Mouse (Mus musculus) right cerebral cortex, postnatal 36 days (tissue): Measurements from ENCODE around the gene Odf3b.

Experiments
- DNase-seq, 2 experiments: peaks; one replicate each; pipeline ENCODE4 v3.0.0; 2022; ENCODE audit warnings: low spot score in 2 of 2, mixed read lengths in 1 of 2

The Odf3b gene

DNA sequence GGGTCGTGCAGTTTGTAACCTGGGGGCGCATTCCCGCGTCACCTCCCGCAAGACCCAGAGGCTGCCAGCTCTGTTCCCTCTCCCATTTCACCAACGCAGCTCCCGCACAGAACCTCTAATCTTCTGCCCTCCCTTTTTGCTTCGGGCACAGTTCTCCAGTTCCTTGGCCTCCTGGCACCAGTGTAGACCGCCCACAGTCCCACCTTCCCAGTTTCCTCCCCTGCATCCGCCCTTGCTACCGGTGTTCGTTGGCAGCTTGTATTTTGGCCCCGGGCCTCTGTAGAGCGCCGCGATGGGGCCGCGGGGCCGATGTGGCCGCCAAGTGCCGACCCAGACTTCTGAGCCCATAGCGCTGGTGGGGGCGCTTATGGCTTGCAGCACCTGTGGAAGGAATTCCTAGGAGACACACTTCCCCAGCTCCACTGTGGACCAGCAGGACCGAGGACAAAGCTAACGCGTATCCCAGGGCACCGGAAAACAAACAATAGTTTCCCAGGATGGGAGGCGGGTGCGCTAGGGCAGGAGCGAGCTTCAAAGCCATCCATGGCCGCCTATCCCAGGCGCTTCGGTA is at the start of gene Odf3b:
Gene Odf3b, minus strand, starts transcription at position 452 of the 571 bp plus-strand sequence.
- DNase-seq, result no peak

DNA sequence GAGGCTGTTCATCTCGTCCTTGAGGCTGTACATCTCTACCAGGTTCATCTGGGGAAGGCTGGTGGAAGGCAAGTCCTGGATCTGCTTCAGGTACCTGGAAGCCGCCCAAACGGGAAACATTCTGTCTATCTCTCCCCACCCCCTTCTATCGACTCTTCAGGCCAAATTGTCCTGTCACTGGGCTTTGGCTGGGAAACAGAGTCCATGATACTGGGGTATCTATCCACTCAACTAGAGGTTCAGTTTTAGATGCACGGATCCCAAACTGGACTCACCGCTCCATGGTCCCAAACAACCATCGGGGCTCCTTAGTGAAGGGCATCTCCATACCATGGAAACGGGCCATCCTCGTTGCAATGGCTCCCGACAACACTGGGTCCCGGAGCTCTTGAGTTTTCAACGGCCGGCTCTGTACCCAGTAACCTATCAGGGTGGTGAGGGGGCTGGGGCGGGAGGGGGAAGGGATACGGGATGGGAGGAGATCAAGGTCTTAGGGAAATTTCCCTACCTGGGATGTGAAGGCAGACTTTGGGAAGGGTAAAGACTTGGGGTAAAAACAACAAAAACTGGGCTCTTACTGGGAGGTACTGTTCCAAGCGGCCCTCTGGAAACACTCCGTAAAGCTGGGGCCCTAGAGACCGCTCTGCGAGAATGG is 49.2 kb upstream of the Odf3b start:
- no peak for DNase-seq

- no peak for DNase-seq
Measured at GRCm38 (mm10) chr15:89426716-89427115, 47.6 kb upstream of the Odf3b start.

DNA sequence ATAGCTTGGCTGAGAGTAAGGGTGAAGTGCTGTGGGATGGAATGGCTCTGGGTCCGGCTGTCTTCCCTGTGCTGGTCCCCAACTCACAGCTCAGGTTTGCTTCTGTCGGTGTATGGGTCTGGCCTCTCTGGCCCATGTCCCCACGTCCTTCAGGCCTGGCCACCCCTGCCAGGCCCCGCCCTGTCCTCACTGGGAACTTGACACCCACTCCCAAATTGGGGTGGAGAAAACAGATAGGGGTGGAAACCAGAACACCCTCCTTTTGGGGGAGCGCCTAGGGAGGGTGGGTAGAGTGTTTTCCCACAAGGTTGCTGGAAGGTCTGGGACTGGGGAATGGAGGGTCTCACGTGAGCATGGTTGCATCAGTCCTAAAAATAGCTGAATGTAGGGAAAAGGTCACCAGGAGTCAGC is 46.6 kb upstream of the Odf3b start, which contains the start of gene Cpt1b:
Gene Cpt1b, minus strand, starts transcription at position 153 of the 411 bp plus-strand sequence.
- DNase-seq, result no peak

GRCm38 (mm10) chr15:89424621-89425020 is 45.5 kb upstream of the Odf3b start:
- DNase-seq, result no peak

DNA sequence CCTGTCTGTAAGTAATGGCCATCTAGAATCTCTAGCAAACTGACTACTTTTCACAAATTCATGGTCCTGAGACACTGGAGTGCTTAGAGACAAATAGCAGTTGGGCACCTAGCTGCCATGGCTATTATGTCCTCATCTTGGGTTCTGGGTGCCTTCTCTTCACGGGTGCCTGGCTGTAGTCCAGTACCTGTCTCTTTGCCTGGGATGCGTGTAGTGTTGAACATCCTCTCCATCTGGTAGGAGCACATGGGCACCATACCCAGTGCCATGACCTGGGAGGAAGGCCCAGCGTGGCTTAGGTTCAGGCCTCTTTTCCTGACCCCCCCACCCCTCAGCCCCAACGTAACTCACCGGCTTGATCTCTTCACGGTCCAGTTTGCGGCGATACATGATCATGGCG is 42.9 kb upstream of the Odf3b start:
- DNase-seq, result no peak

DNA sequence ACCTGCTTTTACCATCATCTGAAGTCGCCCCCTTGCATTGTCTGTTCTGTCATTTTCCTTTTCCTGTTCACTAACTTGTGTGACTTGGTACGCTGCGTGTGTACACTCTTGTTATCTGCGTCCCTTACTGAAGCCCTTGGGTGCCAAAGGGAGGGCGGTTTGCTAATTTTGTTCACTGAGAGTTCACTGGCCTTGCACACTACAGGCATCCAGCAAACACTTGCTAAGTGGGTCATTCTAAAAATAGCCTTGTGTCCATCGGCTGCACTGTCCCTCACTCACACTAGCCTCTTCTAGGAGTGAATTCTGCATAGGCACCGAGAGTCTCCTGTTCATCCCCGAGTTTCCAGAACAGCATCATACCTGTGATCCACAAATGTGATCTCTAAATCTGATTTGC is 36.2 kb upstream of the Odf3b start:
- DNase-seq, result no peak

DNA sequence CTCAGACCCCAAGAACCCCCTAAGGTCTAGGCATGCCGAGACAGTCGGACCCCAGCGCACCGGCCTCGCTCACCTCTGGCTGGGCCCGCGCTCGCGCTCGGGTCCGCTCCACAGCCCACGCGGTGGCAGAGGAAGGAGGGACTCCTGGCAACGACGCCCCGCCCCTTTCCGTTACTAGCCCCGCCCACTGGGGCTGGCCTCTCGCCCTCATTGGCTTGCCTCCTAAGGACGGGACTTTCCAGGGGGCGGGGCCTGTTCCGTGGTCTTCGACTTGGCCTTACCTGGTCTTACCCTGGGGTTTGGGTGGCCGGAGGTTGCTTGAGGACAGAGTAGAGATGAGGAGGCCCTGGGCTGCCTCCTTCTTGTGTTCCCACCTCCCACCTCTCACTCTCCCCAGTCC is 31.0 kb upstream of the Odf3b start, which contains the start of gene Syce3:
Gene Syce3, minus strand, starts transcription at position 386 of the 400 bp plus-strand sequence.
- DNase-seq, result no peak

GRCm38 (mm10) chr15:89406691-89407090 is 27.6 kb upstream of the Odf3b start:
- DNase-seq, result no peak

- no peak for DNase-seq
Measured at GRCm38 (mm10) chr15:89404831-89405623, 25.9 kb upstream of the Odf3b start.

GRCm38 (mm10) chr15:89402471-89402870 is 23.4 kb upstream of the Odf3b start:
- DNase-seq, result no peak

GRCm38 (mm10) chr15:89399716-89400115 is 20.6 kb upstream of the Odf3b start:
- DNase-seq, result no peak

DNA sequence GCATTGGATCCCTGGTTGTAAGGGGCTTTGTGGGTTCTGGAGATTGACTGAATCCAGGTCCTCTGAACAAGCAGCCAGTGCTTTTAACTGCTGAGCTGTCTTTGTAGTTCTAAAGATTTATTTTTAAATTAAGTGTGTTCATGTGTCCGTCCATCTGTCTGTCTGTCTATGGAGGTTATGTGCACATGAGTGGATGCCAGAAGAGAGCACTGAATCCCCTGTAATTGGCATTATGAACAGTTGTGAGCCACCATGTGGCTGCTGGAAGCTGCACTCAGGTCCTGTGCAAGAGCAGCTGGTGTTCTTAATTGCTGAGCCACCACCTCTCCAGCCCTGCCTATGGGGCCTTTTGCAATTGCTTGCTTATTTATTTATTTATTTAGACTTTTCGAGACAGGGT is 19.1 kb upstream of the Odf3b start:
- DNase-seq, result no peak

DNA sequence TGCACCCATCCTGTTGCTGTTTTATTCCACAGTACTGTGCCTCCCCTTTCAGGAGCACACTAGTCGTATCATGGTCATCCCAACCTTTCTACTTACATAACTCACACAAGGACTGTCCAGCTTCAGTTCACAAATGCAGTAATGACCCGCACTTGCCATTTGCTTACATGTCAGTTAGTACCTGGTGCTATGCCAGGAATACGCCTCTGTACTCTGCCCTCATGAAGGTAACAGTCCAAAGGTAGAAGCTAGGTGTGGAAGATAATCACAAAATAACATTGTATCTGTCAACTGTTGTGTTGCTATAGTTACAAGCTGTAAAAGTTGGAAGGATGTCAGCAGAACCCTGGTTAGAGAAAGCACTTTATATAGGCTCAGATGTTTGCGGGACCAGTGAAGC is 17.8 kb upstream of the Odf3b start:
- DNase-seq, result no peak

DNA sequence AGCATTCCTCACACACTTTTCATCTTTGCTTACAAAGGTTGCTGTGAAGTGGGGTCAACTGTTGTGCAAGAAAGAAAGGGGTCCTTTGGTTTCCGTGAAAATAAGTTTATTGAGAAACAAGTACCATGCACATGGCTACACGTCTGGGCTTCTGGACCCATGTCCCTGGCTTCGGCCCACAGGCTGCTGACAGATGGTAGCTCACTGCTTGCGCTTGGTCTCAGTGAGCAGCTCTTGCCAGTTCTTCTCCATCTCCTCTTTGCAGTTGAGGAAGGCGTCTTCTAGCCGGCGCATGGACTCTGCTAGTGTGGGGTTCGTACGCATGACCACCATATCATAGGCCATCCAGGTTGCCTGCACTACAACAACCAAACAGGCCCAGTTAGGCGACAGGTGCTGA is 11.0 kb upstream of the Odf3b start:
- no peak for DNase-seq

GRCm38 (mm10) chr15:89387127-89387526 is 8.0 kb upstream of the Odf3b start:
- no peak for DNase-seq

DNA sequence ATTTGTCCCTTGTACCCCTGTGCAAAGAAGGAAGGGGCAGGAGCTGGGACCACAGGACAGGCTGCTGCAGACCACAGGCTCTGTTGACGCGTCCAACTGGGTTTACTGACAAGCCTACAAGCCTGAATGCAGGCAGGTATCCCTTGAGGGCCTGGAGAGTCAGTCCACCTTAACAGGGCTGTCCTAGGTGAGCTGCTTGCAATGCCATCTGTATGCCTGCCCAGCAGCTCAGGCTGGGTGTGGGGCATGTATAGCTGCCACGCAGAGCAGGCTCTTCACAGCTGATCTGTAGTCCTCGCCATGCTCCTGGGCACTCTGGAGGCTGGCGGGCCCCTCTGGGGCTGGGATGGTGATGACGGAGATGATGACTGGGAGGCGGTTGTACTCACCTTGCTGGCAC is 5.5 kb upstream of the Odf3b start, which contains the start of gene Klhdc7b:
Gene Klhdc7b, plus strand, starts transcription at position 301 of the 400 bp plus-strand sequence.
- DNase-seq, result no peak

DNA sequence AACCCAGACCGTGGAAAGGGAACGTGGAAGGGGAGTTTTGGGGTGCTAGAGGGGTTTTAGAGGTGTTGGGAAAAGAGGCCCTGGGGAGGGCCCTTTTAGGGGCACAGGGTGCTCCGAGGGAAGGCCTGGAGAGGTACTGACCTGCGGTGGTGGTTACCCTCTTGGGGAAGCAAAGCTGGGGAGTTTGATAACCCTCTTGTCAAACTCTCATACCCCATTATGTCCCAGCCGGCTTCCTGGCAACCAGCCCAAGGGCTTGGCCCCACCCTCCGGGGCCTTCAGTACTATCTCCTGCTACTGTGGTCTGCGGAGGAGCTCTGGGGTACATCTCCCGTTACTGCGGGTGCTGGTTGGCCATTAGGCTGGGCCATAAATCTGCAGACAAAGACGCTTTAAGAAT is 347 bp upstream of the Odf3b start:
- DNase-seq, result no peak

- DNase-seq, result no peak
Measured at GRCm38 (mm10) chr15:89377938-89378828, 899 bp downstream of the Odf3b start.

GRCm38 (mm10) chr15:89377362-89377761 is 1.7 kb downstream of the Odf3b start:
- DNase-seq, result no peak

DNA sequence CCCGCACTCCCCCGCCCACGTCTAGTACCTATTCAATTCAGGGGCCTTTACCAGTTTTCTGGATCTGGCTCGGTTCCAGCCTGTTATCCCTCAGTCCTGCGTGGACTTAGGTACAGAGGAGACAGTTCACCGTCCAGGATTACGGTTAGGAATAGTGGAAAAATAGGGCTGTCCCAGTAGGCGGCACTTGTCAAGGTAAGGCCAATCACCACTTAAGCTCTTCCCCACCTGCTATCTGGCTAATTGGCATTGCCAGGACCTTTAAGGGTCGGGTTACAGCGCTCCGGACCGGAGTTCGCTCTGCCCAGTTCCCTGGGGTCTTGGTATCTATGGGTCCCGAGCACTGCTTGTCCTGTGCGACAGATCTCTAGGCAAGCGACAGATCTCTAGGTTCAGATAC is 2.1 kb downstream of the Odf3b start, which contains the start of gene Tymp:
Gene Tymp, minus strand, starts transcription at position 83 of the 400 bp plus-strand sequence.
- DNase-seq, result no peak

DNA sequence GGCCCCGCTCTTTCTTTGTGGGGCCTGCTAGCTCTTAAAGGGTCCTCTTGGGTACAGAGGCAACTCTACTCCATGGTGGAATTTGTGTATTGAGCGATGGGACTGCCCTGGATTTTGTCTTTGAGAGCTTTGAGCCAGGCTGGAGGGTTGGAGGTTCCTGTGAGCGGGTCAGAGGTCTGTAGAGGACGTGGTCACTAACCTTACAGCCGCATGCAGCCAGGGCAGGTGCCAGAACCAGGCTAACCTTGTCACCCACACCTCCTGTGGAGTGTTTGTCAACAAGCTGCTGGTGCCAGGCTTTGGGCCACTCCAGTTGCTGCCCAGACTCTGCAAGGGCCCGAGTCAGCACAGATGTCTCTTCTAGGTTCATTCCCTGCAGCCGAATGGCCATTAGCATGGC is 3.0 kb downstream of the Odf3b start:
- no peak for DNase-seq
